Mouse (Mus musculus) embryonic facial prominence, embryonic 10.5 days (tissue): ENCODE measurements at regions not wholly inside any gene's neighbourhood (a gene's known extent, or its start where the extent isn't known, plus 50 kb on each side); places are given as distances from the start of the nearest gene placed in this dataset.
"Not testable (repeated sequence)": the region's sequence is repeated elsewhere in the genome, so short reads cannot be mapped to it uniquely, and the experiment has no call there.

ENCODE experiments used
- DNase-seq: peaks from one replicate; pipeline ENCODE4 v3.0.0-alpha.2; 2017; ENCODE audit warnings: low spot score
- H3K27ac ChIP-seq: fragments of 300-500 bp; sonication (generic); replicated peaks from 2 replicates; pipeline ENCODE4 v1.5.1; 2016; ENCODE audit warnings: mild to moderate bottlenecking
- H3K27me3 ChIP-seq: fragments of 300-500 bp; sonication (generic); replicated peaks from 2 replicates; pipeline ENCODE4 v1.6.1; 2016; ENCODE audit warnings: low read depth, mild to moderate bottlenecking; ENCODE audit not compliant: poor library complexity, severe bottlenecking
- H3K36me3 ChIP-seq: fragments of 300-500 bp; sonication (generic); replicated peaks from 2 replicates; pipeline ENCODE4 v1.6.1; 2016; ENCODE audit warnings: mild to moderate bottlenecking, moderate library complexity
- H3K4me1 ChIP-seq: fragments of 300-500 bp; sonication (generic); 2 replicates; pipeline ENCODE4 v1.6.1; 2016
- H3K4me3 ChIP-seq: fragments of 300-500 bp; sonication (generic); 2 replicates; pipeline ENCODE4 v1.5.1; 2016; ENCODE audit warnings: mild to moderate bottlenecking, moderate library complexity
- H3K9me3 ChIP-seq: fragments of 300-500 bp; sonication (generic); 2 replicates; pipeline ENCODE4 v1.6.1; 2016; ENCODE audit warnings: mild to moderate bottlenecking
- WGBS: fragments of 180-500 bp; shearing (Covaris S2); methylation state at CpG from one replicate; pipeline ENCODE4 v1.1.7; 2016; 5-methylcytosine and 5-hydroxymethylcytosine counted together

DNA sequence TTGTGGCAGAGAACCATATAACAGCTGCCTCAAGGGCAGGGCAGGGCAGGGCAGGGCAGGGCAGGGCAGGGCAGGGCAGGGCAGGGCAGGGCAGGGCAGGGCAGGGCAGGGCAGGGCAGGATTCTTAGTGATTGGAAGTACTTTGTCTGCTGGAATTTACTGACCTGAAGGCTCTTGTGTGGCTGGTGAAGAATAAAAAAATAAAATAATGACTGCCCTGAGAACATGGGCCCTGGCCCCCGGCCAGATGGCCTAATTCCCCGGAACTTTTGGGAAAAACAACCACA, 169.3 kb downstream of the Qk start:
- not testable (repeated sequence) for DNase-seq, H3K36me3 ChIP-seq, H3K9me3 ChIP-seq, H3K27ac ChIP-seq, H3K4me3 ChIP-seq, H3K27me3 ChIP-seq
- H3K4me1 ChIP-seq, result peaks cover 22% of the 10 kb centered on the region
- 64% methylated on average over 2 of the region's 2 CpGs for WGBS

DNA sequence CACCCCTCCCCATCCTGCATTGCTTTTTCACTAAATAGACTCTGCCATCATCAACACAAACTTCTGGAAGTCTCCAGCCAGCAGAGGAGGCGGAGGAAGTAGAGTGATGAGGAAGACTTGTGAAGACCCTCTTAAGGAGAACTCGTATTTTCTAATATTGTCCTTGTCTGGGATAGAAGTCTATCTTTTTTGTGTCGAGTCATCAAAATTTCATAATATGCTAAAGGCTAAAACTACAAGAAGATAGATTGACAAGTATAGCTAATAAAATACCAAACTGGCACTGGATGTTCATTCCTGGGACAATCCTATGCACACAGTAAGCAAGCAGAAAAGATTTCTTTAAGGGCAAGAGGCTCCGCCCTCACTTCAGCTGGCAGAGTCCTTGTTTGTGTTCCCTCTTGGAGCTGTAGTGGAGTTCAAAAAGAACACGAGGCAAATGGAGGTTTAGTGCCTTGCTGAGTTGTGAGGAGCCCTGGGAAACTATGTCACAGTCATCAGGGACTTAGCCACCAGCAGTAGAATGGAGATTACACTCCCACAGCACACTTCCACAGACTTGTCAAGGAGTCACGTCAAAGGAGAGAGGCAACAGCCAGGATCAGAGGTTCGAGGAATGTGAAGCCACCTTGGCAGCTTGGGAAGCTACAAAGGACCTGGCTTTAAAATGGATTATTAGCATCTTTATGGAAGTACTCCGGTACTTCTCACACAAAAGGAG, 169.8 kb downstream of the Qk start:
- no peaks in the 10 kb centered on the region for H3K36me3 ChIP-seq
- 73% methylated on average over 8 of the region's 8 CpGs for WGBS
- H3K4me3 ChIP-seq, result no peak overlapping the region
- peaks cover 22% of the 10 kb centered on the region for H3K4me1 ChIP-seq
- H3K27ac ChIP-seq, result no peak overlapping the region
- no peak for DNase-seq
- no peaks in the 10 kb centered on the region for H3K9me3 ChIP-seq
- H3K27me3 ChIP-seq, result no peaks in the 10 kb centered on the region

DNA sequence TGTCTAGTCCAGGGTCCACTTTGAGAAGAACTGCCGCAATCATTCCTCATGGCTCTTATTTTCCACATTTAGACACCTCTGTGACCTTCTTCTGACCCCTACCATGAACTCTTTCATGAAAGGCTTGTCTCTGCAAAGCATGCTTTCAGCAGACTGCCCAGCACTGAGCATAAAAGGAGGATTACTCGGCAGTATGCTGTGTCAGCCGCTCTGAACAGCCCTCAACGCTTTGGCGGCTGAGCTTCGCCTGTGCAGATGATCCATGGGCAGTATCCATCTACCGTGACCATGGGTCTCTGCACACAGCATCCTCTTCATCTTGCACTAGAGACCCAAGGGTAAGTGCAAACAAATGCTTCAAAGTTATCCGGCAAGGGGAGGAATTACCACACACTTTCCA, 172.5 kb downstream of the Qk start:
- Histone ChIP-seq H3K27ac (no peak overlapping the region), H3K9me3 (no peaks in the 10 kb centered on the region; the same call in 1 of the 2 replicates), H3K36me3 (no peaks in the 10 kb centered on the region), H3K4me1 (peaks cover 18% of the 10 kb centered on the region), H3K27me3 (no peaks in the 10 kb centered on the region), H3K4me3 (no peak overlapping the region)
- 48% methylated on average over 8 of the region's 8 CpGs for WGBS
- no peak for DNase-seq

DNA sequence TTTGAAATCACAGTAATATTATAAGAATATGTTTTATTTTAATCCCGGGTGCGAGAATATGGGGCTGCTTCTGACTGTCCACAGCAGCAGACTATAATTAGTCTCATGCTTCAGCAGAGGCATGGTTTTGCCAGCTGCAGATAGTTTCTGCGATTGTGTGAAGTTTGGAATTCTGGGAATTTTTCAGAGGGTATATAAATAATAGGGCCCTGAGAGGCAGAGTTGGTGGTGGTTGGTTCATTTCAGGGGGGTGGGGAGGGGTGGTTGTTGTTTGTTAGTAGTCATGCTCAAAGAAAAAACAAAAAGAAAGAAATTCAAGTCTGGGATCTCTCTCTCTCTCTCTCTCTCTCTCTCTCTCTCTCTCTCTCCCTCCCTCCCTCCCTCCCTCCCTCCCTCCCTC, 173.1 kb downstream of the Qk start:
- Histone ChIP-seq H3K27ac (no peak overlapping the region), H3K27me3 (no peaks in the 10 kb centered on the region), H3K36me3 (no peaks in the 10 kb centered on the region), H3K4me1 (peaks cover 18% of the 10 kb centered on the region), H3K9me3 (peaks cover 3% of the 10 kb centered on the region; the same call in 1 of the 2 replicates), H3K4me3 (no peak overlapping the region)
- WGBS, result 73% methylated on average over 3 of the region's 3 CpGs
- DNase-seq, result no peak

DNA sequence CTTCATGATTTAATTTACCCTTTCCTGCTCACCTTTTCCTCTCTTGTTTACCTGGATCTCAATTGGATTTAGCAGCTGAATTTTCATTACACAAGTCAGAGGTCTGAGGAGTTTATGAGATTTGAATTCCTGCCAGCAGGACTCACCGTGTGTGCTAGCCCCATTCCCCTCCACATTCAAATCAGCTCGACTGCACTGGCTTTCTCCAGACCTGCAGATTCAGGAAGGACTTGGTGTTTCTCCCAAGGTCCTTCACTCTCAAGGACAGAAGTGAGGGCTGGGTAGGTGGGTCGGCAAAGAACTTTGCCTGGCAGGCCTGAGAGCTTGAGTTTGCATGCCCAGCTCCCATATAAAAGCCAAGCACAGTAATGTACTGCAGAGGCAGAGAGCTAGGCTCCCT, 180.8 kb downstream of the Qk start:
- Histone ChIP-seq H3K36me3 (no peaks in the 10 kb centered on the region), H3K9me3 (peaks cover 3% of the 10 kb centered on the region; the same call in 1 of the 2 replicates), H3K27me3 (no peaks in the 10 kb centered on the region), H3K27ac (no peak overlapping the region), H3K4me1 (peaks cover 17% of the 10 kb centered on the region), H3K4me3 (no peak overlapping the region)
- no peak for DNase-seq
- WGBS, result 69% methylated on average over 3 of the region's 3 CpGs

DNA sequence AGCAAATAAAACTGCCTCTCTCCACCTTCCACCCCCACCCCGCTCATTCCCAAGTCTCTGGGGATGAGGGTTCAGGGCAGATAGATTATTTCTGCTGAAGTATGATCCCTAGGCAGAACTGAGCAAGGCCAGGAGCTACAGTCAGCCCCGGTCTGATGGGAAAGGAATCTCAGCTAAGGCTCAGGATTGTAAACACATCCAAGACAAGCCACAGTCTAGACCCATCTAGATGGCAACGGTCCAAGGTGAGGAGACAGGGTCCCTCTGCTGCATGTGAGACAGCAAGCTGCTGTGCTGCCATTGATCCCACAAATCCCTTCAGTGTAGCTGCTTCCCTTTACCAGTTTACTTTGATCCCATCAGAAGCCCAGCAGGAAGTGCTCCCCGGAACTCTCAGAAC, 181.3 kb downstream of the Qk start:
- Histone ChIP-seq H3K9me3 (peaks cover 3% of the 10 kb centered on the region; the same call in 1 of the 2 replicates), H3K27me3 (no peaks in the 10 kb centered on the region), H3K4me1 (peaks cover 17% of the 10 kb centered on the region), H3K27ac (no peak overlapping the region), H3K36me3 (no peaks in the 10 kb centered on the region), H3K4me3 (no peak overlapping the region)
- WGBS, result 77% methylated on average over 4 of the region's 4 CpGs
- DNase-seq, result no peak

DNA sequence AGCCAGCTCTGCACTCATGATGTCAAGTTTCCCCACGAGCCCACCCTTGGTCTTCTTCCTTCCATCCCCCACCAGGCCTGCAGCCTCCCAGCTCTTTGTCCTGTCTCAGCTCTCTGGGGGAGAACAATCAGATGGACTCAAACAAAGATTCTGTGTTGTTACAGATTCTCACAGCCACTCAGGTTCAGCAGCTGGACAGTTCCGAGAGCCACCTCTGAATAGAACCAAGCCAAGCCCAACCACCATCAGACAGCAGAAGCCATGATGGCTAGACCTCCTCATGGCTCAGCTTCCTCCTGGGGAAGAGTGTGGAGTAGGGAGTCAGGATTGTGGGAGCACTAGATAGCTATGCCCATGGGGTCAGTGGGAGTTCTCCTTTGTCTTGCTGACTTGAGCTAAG, 184.5 kb downstream of the Qk start:
- Histone ChIP-seq H3K4me1 (peaks cover 17% of the 10 kb centered on the region), H3K27ac (no peak overlapping the region), H3K4me3 (no peak overlapping the region), H3K27me3 (0 out of 2 replicates have a peak, but pooled peaks cover under 1% of the 10 kb centered on the region), H3K9me3 (no peaks in the 10 kb centered on the region), H3K36me3 (no peaks in the 10 kb centered on the region)
- DNase-seq, result peak; percentile 37
- 59% methylated on average over 2 of the region's 2 CpGs for WGBS

DNA sequence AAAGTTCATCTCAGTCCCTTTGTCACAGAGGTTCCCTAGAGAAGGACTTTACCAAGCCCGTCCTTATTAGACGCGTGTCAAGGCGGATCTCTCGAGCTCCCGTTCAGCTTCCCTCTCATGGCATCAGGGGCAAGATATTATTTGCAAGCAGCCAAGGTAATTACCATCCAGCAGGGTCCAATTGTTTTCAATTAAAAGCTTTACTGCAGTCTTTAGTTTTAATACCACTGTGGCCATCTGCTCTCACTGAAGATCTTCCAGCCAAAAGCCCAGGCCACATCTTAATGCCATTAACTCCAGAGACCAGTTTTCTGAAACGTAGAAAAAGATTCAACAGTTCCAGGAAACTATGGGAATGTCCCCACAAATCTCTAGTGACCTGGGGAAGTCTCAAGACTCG, 191.1 kb downstream of the Qk start:
- WGBS, result 45% methylated on average over 8 of the region's 8 CpGs
- Histone ChIP-seq H3K27ac (no peak overlapping the region), H3K36me3 (no peaks in the 10 kb centered on the region), H3K27me3 (0 out of 2 replicates have a peak, but pooled peaks cover 3% of the 10 kb centered on the region), H3K4me3 (no peak overlapping the region), H3K4me1 (peaks cover 13% of the 10 kb centered on the region), H3K9me3 (no peaks in the 10 kb centered on the region)
- no peak for DNase-seq

DNA sequence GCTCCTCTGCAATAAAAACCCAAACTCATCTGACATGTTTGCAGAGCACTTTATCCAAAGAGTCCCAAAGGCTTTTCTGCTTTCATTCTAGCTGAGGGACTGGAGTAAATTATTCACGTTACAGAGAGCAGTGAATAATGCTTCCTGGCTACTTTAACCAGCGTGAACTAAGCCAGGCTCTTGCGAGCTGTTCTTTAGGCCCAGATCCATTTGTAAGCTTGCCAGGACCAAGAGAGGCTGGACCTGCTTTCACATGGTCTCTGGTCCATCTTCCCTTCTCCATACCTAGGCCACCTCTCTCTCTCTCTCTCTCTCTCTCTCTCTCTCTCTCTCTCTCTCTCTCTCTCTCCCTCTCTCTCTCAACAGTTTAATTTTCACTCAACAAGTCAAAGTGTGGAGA, 197.2 kb downstream of the Qk start:
- Histone ChIP-seq H3K9me3 (no peaks in the 10 kb centered on the region), H3K4me1 (no peaks in the 10 kb centered on the region), H3K4me3 (no peak overlapping the region), H3K36me3 (no peaks in the 10 kb centered on the region), H3K27me3 (no peaks in the 10 kb centered on the region), H3K27ac (no peak overlapping the region)
- DNase-seq, result no peak
- 76% methylated on average over 3 of the region's 3 CpGs for WGBS

DNA sequence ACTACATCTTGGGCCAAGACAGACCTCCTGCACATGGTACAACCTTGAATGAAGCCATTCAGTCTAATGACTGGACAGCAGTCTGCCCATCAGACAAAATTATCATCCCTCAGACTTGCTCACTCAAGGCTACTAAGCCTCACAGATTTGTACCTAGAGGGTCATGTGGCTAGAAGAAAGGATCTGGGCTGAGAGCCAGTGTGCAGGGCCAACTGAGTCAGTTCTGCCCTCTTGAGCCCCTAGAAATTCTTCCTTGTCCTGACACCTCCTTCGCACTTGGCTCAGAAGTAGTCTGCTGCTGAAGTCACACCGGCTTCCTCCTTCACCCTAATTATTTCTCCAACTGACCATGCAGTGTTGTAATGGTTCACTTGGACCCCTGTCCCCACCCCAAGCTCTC, 207.5 kb downstream of the Qk start:
- 96% methylated on average over 2 of the region's 2 CpGs for WGBS
- DNase-seq, result no peak
- Histone ChIP-seq H3K4me1 (peaks cover 12% of the 10 kb centered on the region), H3K27me3 (no peaks in the 10 kb centered on the region), H3K4me3 (no peak overlapping the region), H3K36me3 (no peaks in the 10 kb centered on the region), H3K27ac (no peak overlapping the region), H3K9me3 (no peaks in the 10 kb centered on the region)

DNA sequence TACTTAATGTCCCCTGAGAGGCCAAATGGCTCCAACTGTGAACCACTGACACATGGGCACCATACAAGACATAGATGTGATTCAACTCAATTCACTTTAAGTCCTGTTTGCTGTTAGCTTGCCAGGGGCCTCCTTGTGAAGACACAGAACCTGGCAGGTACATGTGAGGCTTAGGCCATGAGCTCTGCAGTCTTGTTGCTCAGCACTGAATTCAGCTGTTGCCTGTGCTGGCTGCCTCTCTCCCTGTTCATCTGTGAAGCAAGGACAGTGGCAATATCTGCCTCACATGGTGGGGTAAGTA, 209.3 kb downstream of the Qk start:
- Histone ChIP-seq H3K4me1 (peaks cover 12% of the 10 kb centered on the region), H3K27me3 (no peaks in the 10 kb centered on the region), H3K36me3 (no peaks in the 10 kb centered on the region), H3K27ac (no peak overlapping the region), H3K4me3 (no peak overlapping the region), H3K9me3 (no peaks in the 10 kb centered on the region)
- DNase-seq, result no peak

DNA sequence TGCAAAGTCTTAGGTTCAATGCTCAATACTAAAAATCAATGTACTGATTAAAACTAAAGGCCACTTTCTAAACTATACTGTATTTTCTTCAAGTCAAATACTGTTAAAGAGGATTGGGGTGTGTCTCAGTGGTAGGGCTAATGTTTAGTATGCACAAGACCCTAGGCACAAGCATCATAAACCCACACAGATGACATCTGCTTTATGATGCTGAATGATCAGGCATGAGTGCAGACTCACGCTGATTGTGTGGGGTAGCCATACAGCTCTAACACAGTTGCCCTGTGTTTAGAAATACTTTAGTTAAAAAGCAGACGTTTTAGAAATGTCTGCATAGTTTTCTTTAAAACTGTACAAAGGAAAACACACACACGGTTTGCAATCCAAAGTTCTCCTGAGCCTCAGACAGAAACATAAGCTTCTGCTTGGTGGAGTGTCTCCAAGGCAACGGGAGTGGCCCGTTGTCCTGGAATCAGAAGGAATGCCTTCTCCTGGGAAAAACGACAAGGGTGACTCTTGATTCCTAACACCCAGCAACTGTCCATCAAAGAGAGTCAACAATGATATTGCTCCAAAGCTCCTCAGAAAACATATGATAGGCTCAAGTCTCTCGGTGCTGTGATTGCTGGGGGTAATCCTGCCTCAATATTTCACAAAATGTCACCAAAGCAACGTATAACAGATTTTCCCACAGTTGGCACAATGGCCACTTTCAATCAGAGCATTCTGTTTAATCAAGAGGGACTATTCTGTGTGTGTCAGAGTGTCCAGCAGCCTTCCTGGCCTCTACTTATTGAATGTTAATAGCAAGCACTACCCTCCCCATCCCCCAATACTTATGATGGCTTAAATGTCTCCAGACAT, 209.9 kb downstream of the Qk start:
- DNase-seq, result no peak
- H3K27me3 ChIP-seq, result no peaks in the 10 kb centered on the region
- 66% methylated on average over 8 of the region's 8 CpGs for WGBS
- no peak overlapping the region for H3K27ac ChIP-seq
- H3K4me1 ChIP-seq, result peaks cover 12% of the 10 kb centered on the region
- H3K4me3 ChIP-seq, result no peak overlapping the region
- no peaks in the 10 kb centered on the region for H3K36me3 ChIP-seq
- no peaks in the 10 kb centered on the region for H3K9me3 ChIP-seq

DNA sequence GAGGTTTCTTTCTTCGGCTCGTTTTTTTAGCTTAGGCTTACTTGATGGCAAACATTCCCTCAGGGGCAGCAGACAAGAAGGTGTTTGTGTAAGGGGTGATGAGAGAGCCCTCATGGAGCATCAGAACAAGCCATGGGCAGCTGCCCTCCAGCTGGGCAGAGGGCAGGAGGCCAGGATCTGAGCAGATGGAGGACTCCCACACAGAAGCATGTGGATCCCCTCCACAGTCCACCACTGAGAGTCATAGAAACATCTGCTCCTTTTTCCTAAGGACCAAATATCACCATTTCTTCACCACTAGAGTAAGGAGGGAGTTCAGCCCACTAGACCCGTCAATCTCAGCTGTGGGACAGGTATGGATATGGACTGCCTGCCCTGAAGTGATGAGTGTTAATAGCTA, 214.4 kb downstream of the Qk start:
- H3K9me3 ChIP-seq, result no peaks in the 10 kb centered on the region
- DNase-seq, result no peak
- H3K4me3 ChIP-seq, result no peak overlapping the region
- no peak overlapping the region for H3K27ac ChIP-seq
- H3K4me1 ChIP-seq, result peaks cover 9% of the 10 kb centered on the region
- no peaks in the 10 kb centered on the region for H3K36me3 ChIP-seq
- WGBS, result 64% methylated on average over 3 of the region's 3 CpGs
- no peaks in the 10 kb centered on the region for H3K27me3 ChIP-seq
